Mouse (Mus musculus) brain, embryonic 14.5 days (tissue): ENCODE results near the gene Umps. TPM values are rescaled to one million over a fixed set of nuclear protein-coding genes. Genes with fewer than 3 reads are reported as not detected.
A peak's percentile ranks its signal among the peaks of the same experiment; 100 is the strongest.

Experiments
- DNase-seq: peaks from one replicate; pipeline ENCODE4 v3.0.0-alpha.2; 2011; ENCODE audit warnings: low read depth
- CTCF ChIP-seq: fragments of 200-500 bp; IDR thresholded peaks from 2 replicates; pipeline ENCODE4 v1.5.1; 2012; ENCODE audit warnings: inconsistent platforms, mild to moderate bottlenecking, moderate library complexity, borderline replicate concordance; ENCODE audit not compliant: insufficient read depth, insufficient read length; ENCODE audit errors: extremely low read depth
- POLR2A ChIP-seq: fragments of 200-500 bp; IDR thresholded peaks from 2 replicates; pipeline ENCODE4 v1.6.1; 2012; ENCODE audit warnings: mild to moderate bottlenecking, inconsistent platforms, borderline replicate concordance; ENCODE audit not compliant: poor library complexity, insufficient read depth, insufficient read length, severe bottlenecking; ENCODE audit errors: extremely low read depth
- polyA plus RNA-seq: library from polyadenylated mRNA; depleted of rRNA; stranded (reverse); fragments of >200 nt; gene quantifications from 2 replicates; pipeline ENCODE4 v1.2.3, GENCODE M21; 2012; rRNA removed

Gene Umps
- polyA plus RNA-seq, 1 experiment: 17.6 TPM

DNA sequence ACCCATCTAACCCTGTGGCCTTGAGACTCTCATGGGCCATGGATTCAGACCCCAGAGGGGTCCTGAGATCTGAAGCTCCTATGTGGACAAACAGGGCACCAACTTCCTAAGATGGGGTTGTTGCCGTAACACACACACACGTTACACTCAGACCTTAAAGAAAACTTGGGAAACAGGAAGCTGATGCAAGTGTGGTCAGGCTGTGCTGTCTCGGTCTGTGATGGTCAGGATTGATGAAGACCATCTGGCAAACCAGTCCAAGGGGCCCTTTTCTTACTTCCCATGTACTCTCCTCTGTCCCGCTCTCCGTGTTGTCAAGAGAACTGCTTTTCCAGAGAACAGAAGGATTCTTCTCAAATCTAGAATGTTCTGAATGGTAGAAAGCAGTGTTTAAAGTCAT is 45.3 kb downstream of the Umps start:
- TF ChIP-seq CTCF (no peak), POLR2A (no peak)
- no peak for DNase-seq

DNA sequence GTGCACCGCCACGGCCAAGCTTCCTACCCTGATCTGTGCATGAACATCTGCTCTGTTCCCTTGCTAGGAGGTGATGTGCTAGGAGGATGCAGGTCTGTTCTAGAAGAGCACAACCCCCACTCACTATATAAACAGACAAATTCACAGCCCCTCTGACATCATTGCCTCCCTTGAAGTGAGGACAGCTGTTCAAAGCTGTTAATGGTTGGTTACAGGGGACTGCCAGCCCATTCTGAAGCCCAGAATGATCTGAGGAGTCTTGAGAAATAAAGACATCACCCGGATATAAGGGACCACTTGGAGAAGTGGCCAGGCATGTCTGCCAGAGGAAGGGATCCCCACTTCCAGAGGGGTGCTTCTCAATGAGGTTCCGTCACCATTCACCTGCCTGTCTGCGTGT is 48.9 kb downstream of the Umps start:
- no peak for DNase-seq
- TF ChIP-seq CTCF (no peak), POLR2A (no peak)

DNA sequence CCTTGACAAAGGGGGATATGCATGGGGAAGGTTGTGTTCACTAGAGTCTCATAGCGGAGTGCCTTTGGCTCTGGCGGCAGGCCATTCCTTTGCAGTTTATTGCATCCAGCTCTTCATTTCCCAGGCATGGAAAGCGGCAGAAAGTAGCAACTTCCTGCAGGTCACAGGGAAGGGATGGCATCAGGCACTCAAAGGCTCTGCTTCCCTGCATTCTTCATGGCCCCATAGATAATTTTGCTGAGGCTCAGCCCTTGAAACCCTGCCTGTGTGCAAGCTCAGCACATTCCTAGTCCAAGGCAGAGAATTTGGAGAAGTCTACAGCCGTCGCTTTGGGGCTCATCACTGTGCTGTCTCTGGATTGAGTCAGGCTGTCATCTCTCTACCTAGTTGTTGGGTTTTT is 49.4 kb downstream of the Umps start:
- DNase-seq: peak; percentile 30
- no peak for TF ChIP-seq CTCF
- no peak for TF ChIP-seq POLR2A

DNA sequence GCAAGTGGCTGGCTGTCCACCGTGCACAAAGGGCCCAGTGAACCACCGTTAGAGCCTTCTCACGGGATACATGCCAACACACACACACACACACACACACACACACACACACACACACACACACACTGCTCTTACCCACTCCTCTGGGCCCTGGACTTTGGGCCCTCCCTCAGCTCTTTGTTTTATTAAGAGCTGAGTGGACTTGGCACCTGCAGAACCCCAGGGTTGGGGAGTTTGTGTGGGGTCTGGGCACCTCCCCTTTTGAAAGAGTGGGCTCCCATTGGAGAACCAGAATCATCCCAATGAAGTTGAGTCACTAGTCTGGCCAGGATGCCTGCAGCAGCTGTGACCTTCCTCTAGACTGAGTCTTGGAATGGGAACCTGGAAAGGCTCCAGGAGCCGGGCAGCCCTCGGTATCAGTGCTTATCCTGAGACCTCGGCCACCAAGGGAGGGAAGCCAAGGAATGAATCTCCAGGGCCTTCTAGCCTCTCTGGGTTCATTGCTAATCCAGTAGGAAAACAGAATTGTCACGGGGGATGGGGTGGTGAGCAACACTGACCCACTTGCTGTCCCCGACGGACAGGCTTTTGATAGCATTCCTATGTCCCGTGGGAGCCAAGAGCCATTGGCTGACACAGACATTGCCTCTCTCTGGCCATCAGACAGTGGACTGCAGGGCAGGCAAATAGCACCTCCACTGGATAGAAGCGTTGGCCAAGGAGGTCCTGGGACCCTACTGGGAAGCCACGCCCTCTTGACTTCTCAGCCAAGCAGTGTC is 50.2 kb downstream of the Umps start:
- TF ChIP-seq CTCF: no peak
- TF ChIP-seq POLR2A: no peak
- peak; percentile 63 for DNase-seq

DNA sequence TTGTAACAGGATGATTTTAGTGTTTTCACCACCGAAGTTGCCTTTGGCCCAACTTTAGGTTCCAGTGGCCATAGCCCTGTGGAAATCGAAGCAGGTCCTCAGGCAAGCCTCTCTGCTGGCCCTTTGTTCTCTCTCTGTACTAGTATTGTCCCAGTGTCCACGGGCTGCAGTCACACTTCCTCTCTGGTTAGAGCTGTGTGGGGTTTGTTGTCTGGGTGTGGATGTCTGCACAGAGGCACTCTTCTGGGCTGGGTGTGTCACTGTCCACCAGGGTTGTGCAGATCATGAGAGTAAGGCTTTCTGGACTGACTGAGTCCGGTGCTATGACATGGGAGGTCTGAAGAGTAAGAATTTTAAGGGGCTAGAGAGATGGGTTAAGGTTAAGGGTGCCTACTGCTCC is 51.8 kb downstream of the Umps start:
- DNase-seq: no peak
- TF ChIP-seq CTCF (no peak), POLR2A (no peak)

DNA sequence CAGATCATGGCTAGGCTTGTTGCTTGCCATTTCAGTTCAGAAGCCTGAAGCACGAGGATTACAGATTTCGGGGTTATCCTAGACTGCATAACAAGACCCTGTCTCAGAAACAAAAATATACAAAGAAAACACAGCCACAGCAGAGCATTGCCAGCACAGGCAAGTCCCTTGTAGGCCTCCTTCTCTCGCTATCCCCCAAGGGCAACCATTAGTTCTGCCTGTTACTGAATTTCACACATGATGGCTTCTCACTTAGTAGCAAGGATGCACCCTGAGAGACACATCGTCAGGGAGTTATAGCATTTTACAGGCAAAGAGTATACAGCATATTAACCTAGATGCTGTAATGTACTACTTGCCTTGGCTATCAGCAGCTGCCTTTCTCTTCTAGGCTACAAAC is 58.6 kb downstream of the Umps start:
- peak; percentile 51 for DNase-seq

More for the DNA sequence above, 58.6 kb downstream of the Umps start:
- TF ChIP-seq POLR2A: no peak
- no peak for TF ChIP-seq CTCF

Other genes starting within 250 kb of the Umps start
- 0.08 and 0.19 TPM in 2 replicates for gene Muc13, start 173.0 kb downstream of the Umps start, polyA plus RNA-seq
- 22.4 and 36.7 TPM in 2 replicates for gene Itgb5, start 137.4 kb downstream of the Umps start, polyA plus RNA-seq